Mouse (Mus musculus): ENCODE results near the gene Dnajc7.
"Not testable (repeated sequence)": the region's sequence is repeated elsewhere in the genome, so short reads cannot be mapped to it uniquely, and the experiment has no call there.

Dnajc7 gene

DNA sequence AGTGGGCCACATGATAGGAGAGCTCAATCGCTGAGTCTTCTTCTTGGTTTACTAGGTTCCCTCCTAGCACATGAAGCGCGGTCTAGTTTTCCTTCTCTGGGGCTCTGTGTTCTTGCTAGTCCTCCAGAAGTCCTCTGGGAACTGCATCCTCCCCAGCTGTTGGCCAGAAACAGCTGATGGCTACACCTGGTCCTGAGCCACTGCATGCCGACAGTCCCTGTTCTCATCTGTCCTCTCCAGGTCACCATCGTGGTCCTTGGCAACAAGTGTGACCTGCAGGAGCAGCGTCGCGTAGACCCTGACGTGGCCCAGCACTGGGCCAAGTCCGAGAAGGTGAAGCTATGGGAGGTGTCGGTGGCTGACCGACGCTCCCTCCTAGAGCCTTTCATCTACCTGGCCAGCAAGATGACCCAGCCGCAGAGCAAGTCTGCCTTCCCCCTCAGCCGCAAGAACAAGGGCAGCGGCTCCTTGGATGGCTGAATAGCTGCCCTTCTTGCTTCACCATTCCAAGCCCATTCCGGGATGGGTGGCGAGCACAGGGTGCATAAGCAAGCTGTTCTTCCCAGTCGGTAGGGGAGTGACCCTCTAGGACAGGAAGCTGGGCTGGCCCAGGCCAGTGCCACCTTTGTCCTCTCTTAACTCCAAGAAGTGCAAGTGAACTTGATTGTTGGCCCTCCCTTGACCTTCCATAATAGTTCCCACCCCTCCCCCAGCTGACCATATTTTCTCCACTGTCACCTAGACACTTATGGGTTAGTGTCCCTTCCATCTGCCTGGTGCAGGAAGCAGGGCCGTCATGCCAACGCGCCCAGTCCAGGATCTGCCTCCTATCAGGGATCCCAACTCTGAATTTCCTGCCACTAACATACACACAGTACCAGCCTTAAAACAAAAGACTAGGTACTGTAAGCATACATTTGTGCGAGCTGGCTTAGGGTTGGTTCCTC, 6.1 kb upstream of the Dnajc7 start:
- Histone ChIP-seq H3K27me3 (ENCODE audit: control insufficient read depth, insufficient read depth, low read length, poor library complexity, severe bottlenecking) (no peaks in the 10 kb centered on the region), H3K36me3 (ENCODE audit: control insufficient read depth, insufficient read depth, low read length, poor library complexity, severe bottlenecking) (peaks cover 2% of the 10 kb centered on the region; the same call in 1 of the 2 replicates)
- DNase-seq (ENCODE audit: low read depth, low spot score): no peak

- DNase-seq (ENCODE audit: low read depth, low spot score): peak; percentile 25
- H3K36me3 ChIP-seq (ENCODE audit: control insufficient read depth, insufficient read depth, low read length, poor library complexity, severe bottlenecking): peaks cover 2% of the 10 kb centered on the region; the same call in 1 of the 2 replicates
- H3K27me3 ChIP-seq (ENCODE audit: control insufficient read depth, insufficient read depth, low read length, poor library complexity, severe bottlenecking): no peaks in the 10 kb centered on the region
Measured at GRCm38 (mm10) chr11:100623867-100624266, 3.9 kb upstream of the Dnajc7 start.

DNA sequence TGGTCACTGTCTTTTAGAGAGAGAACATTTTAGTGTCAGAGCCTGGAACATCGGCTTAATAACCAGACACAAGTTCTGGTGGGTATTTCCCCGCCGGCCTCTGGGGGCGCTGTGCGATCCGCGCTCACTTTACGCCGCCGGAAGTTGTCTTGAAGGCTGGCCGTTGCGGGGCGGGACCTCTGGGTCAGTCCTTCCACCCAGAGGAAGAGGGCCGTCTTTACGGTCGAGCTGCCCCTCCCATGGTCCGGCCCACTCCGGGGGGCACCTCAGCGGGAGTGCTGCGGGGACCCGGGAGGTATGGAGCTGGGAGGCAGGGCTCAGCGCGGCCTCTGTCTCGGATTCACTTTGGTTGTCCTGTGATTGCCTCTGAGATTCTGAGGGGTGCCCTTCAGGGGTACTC, 2.7 kb upstream of the Dnajc7 start:
- DNase-seq (ENCODE audit: low read depth, low spot score): peak; percentile 95
- H3K27me3 ChIP-seq (ENCODE audit: control insufficient read depth, insufficient read depth, low read length, poor library complexity, severe bottlenecking): no peaks in the 10 kb centered on the region

GRCm38 (mm10) chr11:100619485-100619975, 438 bp downstream of the Dnajc7 start:
- H3K36me3 ChIP-seq (ENCODE audit: control insufficient read depth, insufficient read depth, low read length, poor library complexity, severe bottlenecking): no peaks in the 10 kb centered on the region; the same call in 1 of the 2 replicates
- no peaks in the 10 kb centered on the region for H3K27me3 ChIP-seq (ENCODE audit: control insufficient read depth, insufficient read depth, low read length, poor library complexity, severe bottlenecking)
- DNase-seq (ENCODE audit: low read depth, low spot score): peak; percentile 94

More for the DNA sequence above, 2.7 kb upstream of the Dnajc7 start:
- H3K36me3 ChIP-seq (ENCODE audit: control insufficient read depth, insufficient read depth, low read length, poor library complexity, severe bottlenecking): peaks cover 2% of the 10 kb centered on the region; the same call in 1 of the 2 replicates

GRCm38 (mm10) chr11:100618761-100619484, 1.0 kb downstream of the Dnajc7 start, which contains the start of gene Nkiras2:
TSS of gene Nkiras2 (plus strand) at chr11:100619244.
- Histone ChIP-seq H3K36me3 (ENCODE audit: control insufficient read depth, insufficient read depth, low read length, poor library complexity, severe bottlenecking) (no peaks in the 10 kb centered on the region; the same call in 1 of the 2 replicates), H3K27me3 (ENCODE audit: control insufficient read depth, insufficient read depth, low read length, poor library complexity, severe bottlenecking) (no peaks in the 10 kb centered on the region)
- peak; percentile 77 for DNase-seq (ENCODE audit: low read depth, low spot score)

DNA sequence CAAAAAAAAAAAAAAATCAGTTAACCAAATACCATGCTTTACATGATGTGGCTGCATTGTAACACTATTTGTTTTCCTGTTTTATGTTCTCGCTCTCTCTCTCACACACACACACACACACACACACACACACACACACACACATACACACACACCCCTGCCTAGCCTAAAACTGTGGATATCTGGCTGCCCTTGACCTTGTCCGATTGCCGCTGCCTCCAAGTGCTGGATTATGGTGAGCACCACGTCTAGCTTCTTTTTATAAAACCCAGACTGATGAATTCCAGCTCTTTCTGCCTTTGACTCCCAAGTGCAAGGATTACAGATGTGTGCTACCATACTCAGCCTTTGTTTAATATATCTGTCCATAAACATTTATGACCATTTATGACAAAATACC, 2.5 kb downstream of the Dnajc7 start:
- DNase-seq (ENCODE audit: low read depth, low spot score): no peak
- no peaks in the 10 kb centered on the region; the same call in 1 of the 2 replicates for H3K36me3 ChIP-seq (ENCODE audit: control insufficient read depth, insufficient read depth, low read length, poor library complexity, severe bottlenecking)
- H3K27me3 ChIP-seq (ENCODE audit: control insufficient read depth, insufficient read depth, low read length, poor library complexity, severe bottlenecking): no peaks in the 10 kb centered on the region

DNA sequence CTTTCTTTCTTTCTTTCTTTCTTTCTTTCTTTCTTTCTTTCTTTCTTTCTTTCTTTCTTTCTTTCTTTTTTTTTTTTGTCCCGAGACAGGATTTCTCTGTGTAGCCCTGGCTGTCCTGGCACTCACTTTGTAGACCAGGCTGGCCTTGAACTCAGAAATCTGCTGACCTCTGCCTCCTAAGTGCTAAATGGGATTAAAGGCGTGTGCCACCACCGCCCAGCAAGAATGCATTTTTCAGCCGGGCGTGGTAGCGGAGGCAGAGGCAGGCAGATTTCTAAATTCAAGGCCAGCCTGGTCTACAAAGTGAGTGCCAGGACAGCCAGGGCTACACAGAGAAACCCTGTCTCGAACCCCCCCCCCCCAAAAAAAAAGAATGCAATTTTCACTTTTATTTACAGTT, 3.1 kb downstream of the Dnajc7 start:
- DNase-seq (ENCODE audit: low read depth, low spot score); H3K27me3 ChIP-seq (ENCODE audit: control insufficient read depth, insufficient read depth, low read length, poor library complexity, severe bottlenecking); H3K36me3 ChIP-seq (ENCODE audit: control insufficient read depth, insufficient read depth, low read length, poor library complexity, severe bottlenecking): not testable (repeated sequence)

- no peaks in the 10 kb centered on the region for H3K27me3 ChIP-seq (ENCODE audit: control insufficient read depth, insufficient read depth, low read length, poor library complexity, severe bottlenecking)
- no peak for DNase-seq (ENCODE audit: low read depth, low spot score)
- peaks cover 3% of the 10 kb centered on the region; the same call in 1 of the 2 replicates for H3K36me3 ChIP-seq (ENCODE audit: control insufficient read depth, insufficient read depth, low read length, poor library complexity, severe bottlenecking)
Measured at GRCm38 (mm10) chr11:100616332-100616731, 3.6 kb downstream of the Dnajc7 start.

DNA sequence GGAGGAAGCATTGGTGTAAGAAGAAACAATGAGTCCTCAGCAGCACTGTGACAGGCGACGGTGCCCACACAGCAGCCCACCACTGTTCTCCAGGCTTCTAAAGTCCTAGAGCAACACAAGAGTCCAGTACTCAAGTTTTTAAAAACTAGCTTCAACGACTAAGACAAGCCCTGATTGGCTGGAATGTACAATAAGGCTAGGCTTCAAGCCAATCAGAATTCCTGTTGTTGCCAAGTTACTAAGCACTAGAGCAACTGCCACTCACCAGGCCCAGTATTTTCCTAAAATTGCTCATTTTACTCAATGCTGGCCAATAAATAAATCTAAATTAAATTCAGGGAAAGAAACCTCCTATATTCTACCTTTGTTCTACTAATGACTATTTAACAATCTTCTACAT, 6.7 kb downstream of the Dnajc7 start:
- DNase-seq (ENCODE audit: low read depth, low spot score): peak; percentile 36
- H3K27me3 ChIP-seq (ENCODE audit: control insufficient read depth, insufficient read depth, low read length, poor library complexity, severe bottlenecking): no peaks in the 10 kb centered on the region
- H3K36me3 ChIP-seq (ENCODE audit: control insufficient read depth, insufficient read depth, low read length, poor library complexity, severe bottlenecking): peaks cover 5% of the 10 kb centered on the region

DNA sequence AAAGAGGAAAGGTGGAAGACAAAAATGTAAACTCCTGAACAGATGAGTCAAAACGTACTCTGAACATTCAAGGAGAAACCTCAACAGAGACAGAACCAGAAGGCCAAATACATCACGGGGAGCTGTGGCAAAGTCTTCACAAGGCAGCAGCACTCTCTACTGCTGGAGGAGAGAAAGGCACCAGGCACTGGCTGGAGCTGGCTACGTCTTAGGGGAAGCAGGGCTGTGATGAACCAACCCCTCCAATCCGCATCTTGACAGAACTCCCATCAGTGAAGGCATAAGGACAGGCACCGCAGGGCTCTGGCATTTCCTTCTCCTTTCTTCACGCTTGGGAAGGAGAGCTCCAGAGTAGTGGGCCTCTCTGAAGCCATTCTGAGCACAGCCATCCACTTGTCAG, 8.3 kb downstream of the Dnajc7 start:
- peaks cover 8% of the 10 kb centered on the region for H3K36me3 ChIP-seq (ENCODE audit: control insufficient read depth, insufficient read depth, low read length, poor library complexity, severe bottlenecking)
- peak; percentile 28 for DNase-seq (ENCODE audit: low read depth, low spot score)

GRCm38 (mm10) chr11:100609997-100610680, 9.8 kb downstream of the Dnajc7 start:
- Histone ChIP-seq H3K27me3 (ENCODE audit: control insufficient read depth, insufficient read depth, low read length, poor library complexity, severe bottlenecking) (no peaks in the 10 kb centered on the region), H3K36me3 (ENCODE audit: control insufficient read depth, insufficient read depth, low read length, poor library complexity, severe bottlenecking) (peaks cover 11% of the 10 kb centered on the region)
- no peak for DNase-seq (ENCODE audit: low read depth, low spot score)

More for the DNA sequence above, 8.3 kb downstream of the Dnajc7 start:
- H3K27me3 ChIP-seq (ENCODE audit: control insufficient read depth, insufficient read depth, low read length, poor library complexity, severe bottlenecking): no peaks in the 10 kb centered on the region

GRCm38 (mm10) chr11:100609355-100609996, 10.5 kb downstream of the Dnajc7 start:
- Histone ChIP-seq H3K36me3 (ENCODE audit: control insufficient read depth, insufficient read depth, low read length, poor library complexity, severe bottlenecking) (peaks cover 13% of the 10 kb centered on the region), H3K27me3 (ENCODE audit: control insufficient read depth, insufficient read depth, low read length, poor library complexity, severe bottlenecking) (no peaks in the 10 kb centered on the region)
- DNase-seq (ENCODE audit: low read depth, low spot score): no peak

DNA sequence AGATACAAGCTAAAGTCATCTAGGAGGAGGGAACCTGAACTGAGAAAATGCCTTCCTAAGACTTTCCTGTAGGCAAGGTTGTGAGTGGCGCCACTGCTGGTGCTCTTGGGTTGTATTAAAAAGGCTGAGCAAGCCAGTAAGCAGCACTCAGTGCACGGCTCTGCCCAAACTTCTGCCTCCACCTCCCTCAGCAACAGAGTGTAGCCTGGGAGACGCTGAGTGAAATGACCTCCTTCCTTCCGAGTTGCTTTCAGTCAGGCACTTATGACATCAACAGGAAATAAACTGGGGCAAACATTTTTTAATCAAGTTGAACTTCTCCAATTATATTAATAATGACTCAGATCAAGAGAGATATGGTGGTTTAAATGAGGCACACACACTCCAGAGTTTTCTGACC, 11.2 kb downstream of the Dnajc7 start:
- no peaks in the 10 kb centered on the region for H3K27me3 ChIP-seq (ENCODE audit: control insufficient read depth, insufficient read depth, low read length, poor library complexity, severe bottlenecking)
- no peak for DNase-seq (ENCODE audit: low read depth, low spot score)
- peaks cover 13% of the 10 kb centered on the region for H3K36me3 ChIP-seq (ENCODE audit: control insufficient read depth, insufficient read depth, low read length, poor library complexity, severe bottlenecking)

DNA sequence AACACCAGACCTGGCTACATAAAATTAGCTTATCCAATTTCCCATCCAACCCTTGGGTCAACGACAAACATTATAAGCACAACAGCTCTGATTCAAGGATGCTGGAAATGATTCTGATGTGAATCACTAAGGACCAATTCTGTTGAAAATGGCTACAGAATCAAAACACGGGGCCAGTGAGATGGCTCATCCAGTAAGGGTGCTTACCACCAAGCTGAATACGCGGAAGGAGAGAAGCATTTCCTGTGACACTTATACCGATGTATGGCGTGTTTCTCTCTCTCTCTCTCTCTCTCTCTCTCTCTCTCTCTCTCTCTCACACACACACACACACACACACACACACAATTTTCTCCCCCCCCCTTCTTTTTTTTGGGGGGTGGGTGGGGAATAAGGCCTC, 12.8 kb downstream of the Dnajc7 start:
- Histone ChIP-seq H3K36me3 (ENCODE audit: control insufficient read depth, insufficient read depth, low read length, poor library complexity, severe bottlenecking) (peaks cover 15% of the 10 kb centered on the region), H3K27me3 (ENCODE audit: control insufficient read depth, insufficient read depth, low read length, poor library complexity, severe bottlenecking) (no peaks in the 10 kb centered on the region)
- no peak for DNase-seq (ENCODE audit: low read depth, low spot score)
